ENCODE assay signal across 7 mouse cellular contexts in genomic region chr5:15933581-15934375, GRCm38 (mm10). TPM values are rescaled to one million over a fixed set of nuclear protein-coding genes. Genes with fewer than 3 reads are reported as not detected.
A peak's percentile ranks its signal among the peaks of the same experiment; 100 is the strongest.
DNase-seq lines count a peak whose midpoint lies in the region; ATAC-seq and TF ChIP-seq lines count a peak whose summit lies in the region.

No protein-coding gene starts in this region.

- H3K4me1 ChIP-seq in E14TG2a.4 (replicated peaks; ENCODE audit: low read depth, low read length) = peaks cover 27% of the 10 kb centered on the region
- no peaks in the 10 kb centered on the region for H3K4me1 ChIP-seq in ES-E14 (ENCODE audit: control insufficient read depth in 2 of 2, insufficient read depth in 2 of 2, low read length in 2 of 2, poor library complexity in 1 of 2)
- H3K4me1 ChIP-seq in embryonic facial prominence, embryonic 15.5 days = peaks cover 10% of the 10 kb centered on the region; the same call in 1 of the 2 replicates
- H3K4me1 ChIP-seq in hindbrain, embryonic 16.5 days (ENCODE audit: control insufficient read depth, insufficient read depth, low read depth, low read length) = peaks cover 7% of the 10 kb centered on the region
- H3K4me1 ChIP-seq in liver, postnatal 0 days (ENCODE audit: insufficient read depth) = peaks cover 6% of the 10 kb centered on the region

- no peak for TF ChIP-seq EP300 in liver, postnatal 0 days (IDR thresholded peaks at IDR 0.05; ENCODE audit: low read depth)

- ATAC-seq in embryonic facial prominence, embryonic 15.5 days (ENCODE audit: insufficient number of reproducible peaks, low FRiP score, low TSS enrichment, low read depth) = 0 out of 2 replicates have a peak, but pooled peaks have one; percentile 16
- peak; percentile 25 for ATAC-seq in hindbrain, embryonic 16.5 days
- ATAC-seq in liver, postnatal 0 days = no peak

- H3K27ac ChIP-seq in ES-E14 (ENCODE audit: insufficient read depth, low read depth, low read length, poor library complexity, severe bottlenecking) = no peak overlapping the region
- H3K27ac ChIP-seq in embryonic facial prominence, embryonic 15.5 days (replicated peaks) = peak overlapping the region; percentile 79
- H3K27ac ChIP-seq in hindbrain, embryonic 16.5 days (ENCODE audit: low read depth, low read length) = peak overlapping the region; percentile 90
- H3K27ac ChIP-seq in liver, postnatal 0 days (ENCODE audit: low read depth) = no peak overlapping the region

- H3K36me3 ChIP-seq in E14TG2a.4 (ENCODE audit: insufficient read depth, low read length) = no peaks in the 10 kb centered on the region
- H3K36me3 ChIP-seq in ES-E14 (ENCODE audit: control insufficient read depth, insufficient read depth, low read length, poor library complexity, severe bottlenecking) = no peaks in the 10 kb centered on the region
- no peaks in the 10 kb centered on the region for H3K36me3 ChIP-seq in embryonic facial prominence, embryonic 15.5 days
- H3K36me3 ChIP-seq in hindbrain, embryonic 16.5 days (ENCODE audit: control insufficient read depth, insufficient read depth, low read length) = no peaks in the 10 kb centered on the region
- no peaks in the 10 kb centered on the region for H3K36me3 ChIP-seq in liver, postnatal 0 days (replicated peaks; ENCODE audit: insufficient read depth, low read length)

- in situ Hi-C loops in ES-E14 (cut with MboI; ENCODE audit: low sequenced_read_pairs in 2 of 2, unreplicated experiment in 2 of 2) = no loop called here

- H3K9ac ChIP-seq in ES-E14 (ENCODE audit: insufficient read depth, low read depth, low read length, poor library complexity, severe bottlenecking) = peak overlapping the region; percentile 73
- H3K9ac ChIP-seq in embryonic facial prominence, embryonic 15.5 days = peak overlapping the region; percentile 64
- H3K9ac ChIP-seq in hindbrain, embryonic 16.5 days (ENCODE audit: low read depth, low read length) = peak overlapping the region; percentile 84
- no peak overlapping the region for H3K9ac ChIP-seq in liver, postnatal 0 days (replicated peaks)

- H3K4me2 ChIP-seq in embryonic facial prominence, embryonic 15.5 days (replicated peaks) = peak overlapping the region; percentile 89
- H3K4me2 ChIP-seq in hindbrain, embryonic 16.5 days (ENCODE audit: low read length) = peak overlapping the region; percentile 78
- H3K4me2 ChIP-seq in liver, postnatal 0 days (ENCODE audit: low read depth, low read length) = peak overlapping the region; percentile 72

- peaks cover 34% of the 10 kb centered on the region for H3K27me3 ChIP-seq in E14TG2a.4 (ENCODE audit: insufficient read depth, low read length)
- H3K27me3 ChIP-seq in embryonic facial prominence, embryonic 15.5 days = peaks cover 13% of the 10 kb centered on the region; the same call in 1 of the 2 replicates
- H3K27me3 ChIP-seq in hindbrain, embryonic 16.5 days (replicated peaks; ENCODE audit: control insufficient read depth, insufficient read depth, low read length) = peaks cover 8% of the 10 kb centered on the region
- peaks cover 37% of the 10 kb centered on the region for H3K27me3 ChIP-seq in liver, postnatal 0 days (ENCODE audit: insufficient read depth, low read length)

- TF ChIP-seq CTCF in E14TG2a.4 (conservative IDR thresholded peaks at IDR 0.05; ENCODE audit: low read length) = no peak
- TF ChIP-seq CTCF in liver, postnatal 0 days (IDR thresholded peaks at IDR 0.05; ENCODE audit: low read depth) = no peak

- peak; percentile 8 for DNase-seq in ES-E14 (ENCODE audit: low read depth, low spot score)
- DNase-seq in liver, postnatal 0 days = no peak
- DNase-seq in right cerebral cortex, postnatal 25 days = peak; percentile 48
- DNase-seq in gastrocnemius, adult 18-20 months (ENCODE audit: low spot score) = no peak

- H3K4me3 ChIP-seq in E14TG2a.4 (replicated peaks; ENCODE audit: low read length) (peak overlapping the region; percentile 84), ES-E14 (ENCODE audit: insufficient read depth in 1 of 2, low read depth in 1 of 2, low read length in 2 of 2, poor library complexity in 1 of 2, severe bottlenecking in 1 of 2) (peak overlapping the region; percentile 79 to 83)
- H3K4me3 ChIP-seq in embryonic facial prominence, embryonic 15.5 days (replicated peaks) = peak overlapping the region; percentile 64
- H3K4me3 ChIP-seq in hindbrain, embryonic 16.5 days (ENCODE audit: low read length) = peak overlapping the region; percentile 71
- H3K4me3 ChIP-seq in liver, postnatal 0 days (ENCODE audit: low read depth, low read length) = peak overlapping the region; percentile 42

- 6% methylated on average over 17 of the region's 17 CpGs for WGBS in embryonic facial prominence, embryonic 15.5 days
- WGBS in hindbrain, embryonic 16.5 days = 2% methylated on average over 17 of the region's 17 CpGs
- WGBS in liver, postnatal 0 days (ENCODE audit: insufficient replicate concordance) = 10% methylated on average over 17 of the region's 17 CpGs

- no peaks in the 10 kb centered on the region for H3K9me3 ChIP-seq in E14TG2a.4 (ENCODE audit: low read length)
- no peaks in the 10 kb centered on the region for H3K9me3 ChIP-seq in ES-E14 (ENCODE audit: control insufficient read depth, insufficient read depth, low read depth, low read length)
- no peaks in the 10 kb centered on the region for H3K9me3 ChIP-seq in embryonic facial prominence, embryonic 15.5 days (replicated peaks)
- no peaks in the 10 kb centered on the region for H3K9me3 ChIP-seq in hindbrain, embryonic 16.5 days (ENCODE audit: control insufficient read depth, low read length)
- no peaks in the 10 kb centered on the region for H3K9me3 ChIP-seq in liver, postnatal 0 days (ENCODE audit: low read length)

TF ChIP-seq in ES-E14, 5 proteins besides CTCF, POLR2A, EP300 and RAD21:
- no peak for TF ChIP-seq MAFK (IDR thresholded peaks at IDR 0.05; ENCODE audit: insufficient read depth, low read depth, low read length)
- no peak for TF ChIP-seq ZC3H11A (IDR thresholded peaks at IDR 0.05; ENCODE audit: borderline replicate concordance, low read depth, low read length)
- TF ChIP-seq CHD2 (IDR thresholded peaks at IDR 0.05; ENCODE audit: low read depth, low read length) = no peak
- no peak for TF ChIP-seq HCFC1 (IDR thresholded peaks at IDR 0.05; ENCODE audit: borderline replicate concordance, insufficient read depth, low read length)
- TF ChIP-seq ZNF384 (IDR thresholded peaks at IDR 0.05; ENCODE audit: low read depth, low read length) = no peak
TF ChIP-seq in ES-E14: peak in this region for 0.

RNA-seq across cellular contexts. Expression of gene Cacna2d1, which starts 0.7 kb away (rescaled TPM):
- 4.9 and 6.1 TPM in 2 replicates for total RNA-seq in ES-E14 (2012; rRNA removed)
- polyA plus RNA-seq in embryonic facial prominence, embryonic 15.5 days (2015; fragmentation: Nextera tagmentation; extraction: Ambion mirVana) = 18.5 and 19.1 TPM in 2 replicates
- 26.6 and 30.4 TPM in 2 replicates for polyA plus RNA-seq in hindbrain, embryonic 16.5 days (2015; fragmentation: Nextera tagmentation; extraction: Ambion mirVana)
- polyA plus RNA-seq in liver, postnatal 0 days (2015; fragmentation: Nextera tagmentation; extraction: Ambion mirVana) = 0.25 and 0.50 TPM in 2 replicates
- 100 to 1,000 TPM; 235 to 243 TPM for total RNA-seq in gastrocnemius, adult 18-20 months (2021)

Comparison
In these comparisons a context has a peak if more than half of its experiments do, and no peak if none do; other contexts are left out.
1. DNase-seq: peak in ES-E14 (single experiment) and right cerebral cortex, postnatal 25 days (single experiment); none in liver, postnatal 0 days (single experiment) and gastrocnemius, adult 18-20 months (single experiment).
2. H3K27ac ChIP-seq: peak in embryonic facial prominence, embryonic 15.5 days (single experiment) and hindbrain, embryonic 16.5 days (single experiment); none in ES-E14 (single experiment) and liver, postnatal 0 days (single experiment).
3. RNA of gene Cacna2d1, which starts 0.7 kb away (polyA plus RNA-seq): 26.6 to 30.4 TPM in hindbrain, embryonic 16.5 days and 18.5 to 19.1 TPM in embryonic facial prominence, embryonic 15.5 days; 0.25 to 0.50 TPM in liver, postnatal 0 days; every median in the first group is over 10 times any median in the second.
4. Peak in every context shown above with its lines, with median percentiles within 50 percentile points of each other: H3K4me3 ChIP-seq and H3K4me2 ChIP-seq.